Mouse (Mus musculus) liver, embryonic 14.5 days (tissue): ENCODE data around the gene Bcl11b. TPM values are rescaled to one million over a fixed set of nuclear protein-coding genes. Genes with fewer than 3 reads are reported as not detected.

ENCODE experiments used
- ATAC-seq: fragments of 200-750 bp; cut with Nextera tagmentation; 2 replicates; pipeline ENCODE4 v1.8.0; 2017; ENCODE audit warnings: moderate number of reproducible peaks, mild to moderate bottlenecking, moderate library complexity; ENCODE audit not compliant: insufficient read depth
- DNase-seq, 3 experiments: peaks; one replicate each; pipeline ENCODE4 v3.0.0-alpha.2; 2012 to 2013; ENCODE audit warnings: low read depth in 3 of 3, low spot score in 3 of 3
- H3K27ac ChIP-seq: fragments of 300-500 bp; sonication (generic); 2 replicates; pipeline ENCODE4 v1.5.1; 2014; ENCODE audit warnings: moderate library complexity, mild to moderate bottlenecking, control low read depth, inconsistent platforms
- H3K27me3 ChIP-seq: fragments of 300-500 bp; sonication (generic); 2 replicates; pipeline ENCODE4 v1.6.1; 2014; ENCODE audit warnings: mild to moderate bottlenecking, low read length, moderate library complexity; ENCODE audit not compliant: control insufficient read depth, insufficient read depth
- H3K36me3 ChIP-seq: fragments of 300-500 bp; sonication (generic); replicated peaks from 2 replicates; pipeline ENCODE4 v1.6.1; 2014; ENCODE audit warnings: low read depth; ENCODE audit not compliant: control insufficient read depth, insufficient read depth
- H3K4me1 ChIP-seq, 2 experiments: fragments of 200-500 bp in 1 of 2; fragments of 300-500 bp in 1 of 2; sonication (generic) in 1 of 2; replicated peaks; 2 replicates each; pipeline ENCODE4 v1.6.1; 2012 to 2014; ENCODE audit warnings: antibody characterized with exemption in 1 of 2, inconsistent platforms in 1 of 2, low read length in 1 of 2; ENCODE audit not compliant: control insufficient read depth in 2 of 2, insufficient read depth in 2 of 2
- H3K4me2 ChIP-seq: fragments of 300-500 bp; sonication (generic); 2 replicates; pipeline ENCODE4 v1.6.1; 2014; ENCODE audit warnings: low read depth, mild to moderate bottlenecking, control low read depth, moderate library complexity
- H3K4me3 ChIP-seq, 2 experiments: fragments of 200-500 bp in 1 of 2; fragments of 300-500 bp in 1 of 2; sonication (generic) in 1 of 2; 2 replicates each; pipeline ENCODE4 v1.5.1; 2012 to 2014; ENCODE audit warnings: low read depth in 2 of 2, low read length in 2 of 2, mild to moderate bottlenecking in 2 of 2, control low read depth in 1 of 2, inconsistent platforms in 1 of 2, moderate library complexity in 1 of 2; ENCODE audit not compliant: insufficient read depth in 1 of 2
- H3K9ac ChIP-seq: fragments of 300-500 bp; sonication (generic); replicated peaks from 2 replicates; pipeline ENCODE4 v1.6.1; 2014; ENCODE audit warnings: mild to moderate bottlenecking, control low read depth, moderate library complexity
- H3K9me3 ChIP-seq: fragments of 300-500 bp; sonication (generic); 2 replicates; pipeline ENCODE4 v1.6.1; 2016; ENCODE audit warnings: low read length, mixed read lengths; ENCODE audit not compliant: control insufficient read depth
- CTCF ChIP-seq: IDR thresholded peaks from 2 replicates; pipeline ENCODE4 v1.5.1; 2016; ENCODE audit warnings: antibody characterized with exemption, low read depth, control low read depth
- EP300 ChIP-seq: IDR thresholded peaks from 2 replicates; pipeline ENCODE4 v1.6.1; 2016; ENCODE audit warnings: antibody characterized with exemption, low read depth
- WGBS: fragments of 180-500 bp; shearing (Covaris S2); extraction: QIAGEN DNeasy Blood & Tissue Kit; methylation state at CpG from one replicate; pipeline ENCODE4 v1.1.7; 2014; ENCODE audit not compliant: insufficient replicate concordance; 5-methylcytosine and 5-hydroxymethylcytosine counted together
- polyA plus RNA-seq, 2 experiments: library from polyadenylated mRNA; depleted of rRNA in 1 of 2; stranded (reverse) in 1 of 2; unstranded in 1 of 2; fragments of >200 nt; fragmentation: Nextera tagmentation in 1 of 2; extraction: Ambion mirVana in 1 of 2; gene quantifications; 2 replicates each; pipeline versions ENCODE4 v1.2.1 to v1.2.3; 2012 to 2014

Bcl11b gene
- polyA plus RNA-seq, 2 experiments: 0.02 TPM; not detected in 1

DNA sequence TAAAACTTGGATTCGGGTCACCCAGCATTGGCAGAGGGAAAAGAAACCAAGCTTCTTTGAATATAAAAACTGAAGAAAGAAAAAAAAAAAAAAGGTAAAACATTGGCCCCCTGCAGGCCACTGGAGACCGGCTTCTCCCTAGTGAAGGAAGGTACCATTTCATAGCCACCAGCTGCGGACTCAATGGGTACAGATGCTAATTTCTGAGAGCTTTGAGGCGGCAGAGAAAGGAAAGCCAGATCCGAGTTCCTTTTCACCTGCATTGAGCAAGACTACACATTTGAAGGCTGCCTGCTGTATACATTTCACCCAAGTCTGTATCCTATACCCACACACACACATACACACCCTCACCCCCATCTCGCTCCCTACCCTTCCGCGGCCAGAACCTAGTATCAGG is 26.3 kb downstream of the Bcl11b start:
- ATAC-seq (no peak), DNase-seq (no peak)
- H3K27ac ChIP-seq: no peak overlapping the region
- no peak for TF ChIP-seq EP300
- no peak for TF ChIP-seq CTCF
- H3K9ac ChIP-seq: no peak overlapping the region
- no peaks in the 10 kb centered on the region for H3K36me3 ChIP-seq
- 18% methylated on average over 8 of the region's 8 CpGs for WGBS
- H3K4me2 ChIP-seq: no peak overlapping the region
- H3K27me3 ChIP-seq: peaks cover 49% of the 10 kb centered on the region
- no peaks in the 10 kb centered on the region for H3K9me3 ChIP-seq
- no peak overlapping the region for H3K4me3 ChIP-seq
- no peaks in the 10 kb centered on the region for H3K4me1 ChIP-seq

DNA sequence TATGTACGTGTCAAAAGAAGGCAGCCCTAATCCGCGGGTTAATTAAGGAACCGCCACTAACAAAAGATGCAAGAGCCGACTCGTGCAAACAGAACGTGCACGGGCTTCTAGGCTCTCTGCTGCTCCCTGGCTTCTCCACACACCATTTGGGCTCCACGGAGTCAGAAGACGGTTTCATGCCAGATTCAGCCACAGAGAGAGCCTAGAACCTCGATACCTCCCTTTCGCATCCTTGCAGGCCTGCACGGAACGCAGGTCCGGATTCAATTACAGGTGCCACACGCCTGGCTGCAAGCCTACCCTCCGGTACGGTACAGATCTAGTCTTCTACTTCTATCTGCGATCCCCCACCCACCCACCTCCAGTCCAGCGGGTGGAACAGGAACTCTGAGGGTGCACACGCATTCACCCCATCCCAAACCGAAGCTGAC is 26.8 kb downstream of the Bcl11b start:
- Histone ChIP-seq H3K4me3 (no peak overlapping the region), H3K9ac (no peak overlapping the region), H3K27me3 (peaks cover 49% of the 10 kb centered on the region), H3K9me3 (no peaks in the 10 kb centered on the region), H3K4me1 (no peaks in the 10 kb centered on the region), H3K27ac (no peak overlapping the region), H3K36me3 (no peaks in the 10 kb centered on the region), H3K4me2 (no peak overlapping the region)
- ATAC-seq: no peak
- WGBS: 20% methylated on average over 22 of the region's 22 CpGs
- no peak for DNase-seq
- no peak for TF ChIP-seq CTCF

DNA sequence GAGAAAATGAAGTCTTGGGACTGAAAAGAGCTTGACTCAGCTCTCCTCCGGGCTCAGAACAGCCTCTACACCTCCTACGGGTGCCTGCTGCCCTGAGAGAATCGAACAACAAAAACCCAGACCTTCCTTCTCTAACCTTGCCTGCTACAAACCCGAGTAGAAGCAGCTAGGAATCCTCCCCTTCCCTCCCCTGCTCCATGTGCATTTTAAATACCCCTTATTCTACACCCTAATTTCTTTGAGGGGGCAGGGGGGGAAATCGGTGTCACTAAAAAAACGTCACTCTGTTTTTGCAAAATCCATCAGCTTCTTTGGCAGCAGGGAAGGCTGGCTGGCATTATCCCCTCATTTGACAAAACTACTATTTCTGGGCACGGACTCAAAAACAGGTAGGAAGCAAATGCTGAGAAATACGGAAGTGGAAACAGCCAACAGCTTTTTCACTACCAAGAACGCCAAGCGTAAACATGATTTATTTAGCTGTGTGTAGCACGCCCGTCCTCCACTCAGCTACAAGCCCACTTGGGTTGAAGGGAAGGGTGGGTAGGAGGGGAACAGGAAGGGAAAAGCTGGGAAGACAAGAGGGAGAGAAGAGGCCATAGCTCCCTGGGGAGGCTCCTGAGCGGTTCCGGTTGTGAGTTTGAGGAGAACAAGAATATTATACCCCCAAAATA is 27.4 kb downstream of the Bcl11b start:
- no peak for DNase-seq
- TF ChIP-seq CTCF (no peak), EP300 (no peak)
- no peak for ATAC-seq
- Histone ChIP-seq H3K36me3 (no peaks in the 10 kb centered on the region), H3K27ac (no peak overlapping the region), H3K4me2 (no peak overlapping the region), H3K9ac (no peak overlapping the region), H3K9me3 (no peaks in the 10 kb centered on the region), H3K4me1 (no peaks in the 10 kb centered on the region), H3K4me3 (no peak overlapping the region), H3K27me3 (peaks cover 49% of the 10 kb centered on the region)
- WGBS: 22% methylated on average over 14 of the region's 14 CpGs

- WGBS: 57% methylated on average over 10 of the region's 10 CpGs
- no peak for TF ChIP-seq EP300
- no peak for TF ChIP-seq CTCF
- H3K9me3 ChIP-seq: no peaks in the 10 kb centered on the region
- no peak overlapping the region for H3K4me3 ChIP-seq
- ATAC-seq: no peak
- DNase-seq: no peak
- no peak overlapping the region for H3K4me2 ChIP-seq
- H3K36me3 ChIP-seq: no peaks in the 10 kb centered on the region
- no peak overlapping the region for H3K9ac ChIP-seq
- no peaks in the 10 kb centered on the region for H3K4me1 ChIP-seq
- peaks cover 45% of the 10 kb centered on the region for H3K27me3 ChIP-seq
- no peak overlapping the region for H3K27ac ChIP-seq
Observed at GRCm38 (mm10) chr12:107975479-107975896, 27.9 kb downstream of the Bcl11b start.

DNA sequence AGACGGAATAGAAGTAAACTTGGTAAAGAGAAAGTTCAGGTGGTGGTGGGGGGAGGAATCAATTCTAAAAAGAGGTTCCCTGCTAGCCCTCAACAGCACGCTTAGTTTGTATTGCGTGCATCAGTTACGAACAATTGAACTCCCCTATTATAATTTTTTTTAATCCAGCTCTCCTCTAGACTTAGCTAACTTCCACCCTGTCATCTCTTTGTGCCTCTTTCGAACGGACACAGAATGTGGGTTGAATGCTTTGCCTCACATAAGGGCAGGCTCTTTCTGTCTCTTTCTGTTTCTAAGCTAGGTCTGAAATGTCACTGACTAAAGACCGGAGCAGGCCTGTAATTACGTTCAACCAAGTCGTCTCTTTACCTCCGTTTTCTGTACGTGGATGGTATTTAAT is 28.9 kb downstream of the Bcl11b start:
- H3K27me3 ChIP-seq: peaks cover 35% of the 10 kb centered on the region
- 69% methylated on average over 11 of the region's 11 CpGs for WGBS
- DNase-seq (no peak), ATAC-seq (no peak)
- no peaks in the 10 kb centered on the region for H3K36me3 ChIP-seq
- no peak overlapping the region for H3K4me2 ChIP-seq
- H3K4me3 ChIP-seq: no peak overlapping the region
- no peaks in the 10 kb centered on the region for H3K4me1 ChIP-seq
- H3K9ac ChIP-seq: no peak overlapping the region
- H3K9me3 ChIP-seq: no peaks in the 10 kb centered on the region
- H3K27ac ChIP-seq: no peak overlapping the region
- no peak for TF ChIP-seq CTCF
- TF ChIP-seq EP300: no peak
